In the genomic region with DNA sequence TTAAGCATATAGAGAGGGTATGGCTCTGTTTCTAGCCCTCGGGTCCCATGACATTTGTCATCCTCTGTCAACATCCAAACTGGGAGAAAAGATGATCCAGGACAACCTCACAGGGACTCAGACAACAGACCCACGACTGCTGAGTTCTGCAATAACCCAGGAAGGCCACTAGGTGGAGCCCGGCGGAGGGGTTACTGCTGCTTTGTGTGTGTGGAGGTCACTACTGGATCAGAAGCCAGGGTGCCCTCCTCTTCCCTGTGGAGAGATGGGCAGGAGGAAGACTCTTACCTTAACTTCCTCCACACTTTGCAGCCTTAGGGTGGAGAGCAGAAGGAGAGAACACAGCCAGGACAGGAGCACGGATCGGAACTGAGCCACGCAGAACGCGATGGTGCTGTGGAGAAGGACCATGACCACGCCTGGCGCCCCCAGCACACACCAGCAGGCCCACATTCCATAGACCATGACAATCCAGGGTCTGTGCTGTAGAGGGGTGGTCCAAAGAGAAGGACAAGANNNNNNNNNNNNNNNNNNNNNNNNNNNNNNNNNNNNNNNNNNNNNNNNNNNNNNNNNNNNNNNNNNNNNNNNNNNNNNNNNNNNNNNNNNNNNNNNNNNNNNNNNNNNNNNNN, we compare ENCODE assay signal across 8 mouse cellular contexts. TPM values are rescaled to one million over a fixed set of nuclear protein-coding genes. Genes with fewer than 3 reads are reported as not detected.
DNase-seq lines count a peak whose midpoint lies in the region; ATAC-seq and TF ChIP-seq lines count a peak whose summit lies in the region.

No protein-coding gene starts in this region.

- peak; percentile 74; the same call in 1 of the 2 replicates for ATAC-seq in embryonic facial prominence, embryonic 12.5 days (ENCODE audit: insufficient number of reproducible peaks, insufficient read depth, low FRiP score, low TSS enrichment)
- ATAC-seq in heart, embryonic 12.5 days (ENCODE audit: insufficient number of reproducible peaks, low FRiP score) = 0 out of 2 replicates have a peak, but pooled peaks have one; percentile 36
- ATAC-seq in kidney, postnatal 0 days (replicated peaks; ENCODE audit: low FRiP score, low read depth) = peak; percentile 53
- peak; percentile 74; the same call in 1 of the 2 replicates for ATAC-seq in lung, embryonic 14.5 days (ENCODE audit: insufficient read depth)

- H3K27me3 ChIP-seq in CH12.LX (replicated peaks) = no peaks in the 10 kb centered on the region
- H3K27me3 ChIP-seq in embryonic facial prominence, embryonic 12.5 days = no peaks in the 10 kb centered on the region
- H3K27me3 ChIP-seq in heart, embryonic 12.5 days (replicated peaks) = no peaks in the 10 kb centered on the region
- no peaks in the 10 kb centered on the region for H3K27me3 ChIP-seq in kidney, postnatal 0 days (ENCODE audit: insufficient read depth, low read length)
- H3K27me3 ChIP-seq in lung, embryonic 14.5 days (ENCODE audit: insufficient read depth, low read length) = no peaks in the 10 kb centered on the region

- TF ChIP-seq CTCF in CH12.LX (conservative IDR thresholded peaks at IDR 0.05 in 1 of 2, IDR thresholded peaks at IDR 0.05 in 1 of 2; ENCODE audit: low read depth in 2 of 2, low read length in 2 of 2) = peak; percentile 83 to 90
- peak; percentile 95 for TF ChIP-seq CTCF in kidney, postnatal 0 days (IDR thresholded peaks at IDR 0.05; ENCODE audit: low read depth)
- TF ChIP-seq CTCF in lung, embryonic 14.5 days (IDR thresholded peaks at IDR 0.05; ENCODE audit: low read depth) = peak; percentile 93

- no peaks in the 10 kb centered on the region for H3K36me3 ChIP-seq in CH12.LX (replicated peaks in 1 of 2; ENCODE audit: control insufficient read depth in 1 of 2, insufficient read depth in 1 of 2, low read length in 1 of 2)
- no peaks in the 10 kb centered on the region for H3K36me3 ChIP-seq in embryonic facial prominence, embryonic 12.5 days
- no peaks in the 10 kb centered on the region for H3K36me3 ChIP-seq in heart, embryonic 12.5 days
- H3K36me3 ChIP-seq in kidney, postnatal 0 days (ENCODE audit: insufficient read depth, low read length) = 0 out of 2 replicates have a peak, but pooled peaks cover 3% of the 10 kb centered on the region
- no peaks in the 10 kb centered on the region for H3K36me3 ChIP-seq in lung, embryonic 14.5 days (ENCODE audit: insufficient read depth)

- H3K4me3 ChIP-seq in CH12.LX (replicated peaks in 1 of 3; ENCODE audit: low read depth in 2 of 3, low read length in 2 of 3, poor library complexity in 1 of 3) = no peak overlapping the region
- no peak overlapping the region for H3K4me3 ChIP-seq in embryonic facial prominence, embryonic 12.5 days
- no peak overlapping the region for H3K4me3 ChIP-seq in heart, embryonic 12.5 days
- no peak overlapping the region for H3K4me3 ChIP-seq in kidney, postnatal 0 days (replicated peaks; ENCODE audit: low read depth, low read length)
- no peak overlapping the region for H3K4me3 ChIP-seq in lung, embryonic 14.5 days (ENCODE audit: low read depth, low read length)

- H3K27ac ChIP-seq in CH12.LX (ENCODE audit: insufficient read depth, low read depth) = no peak overlapping the region
- H3K27ac ChIP-seq in embryonic facial prominence, embryonic 12.5 days = no peak overlapping the region
- H3K27ac ChIP-seq in heart, embryonic 12.5 days (ENCODE audit: poor library complexity, severe bottlenecking) = no peak overlapping the region
- no peak overlapping the region for H3K27ac ChIP-seq in kidney, postnatal 0 days
- H3K27ac ChIP-seq in lung, embryonic 14.5 days (ENCODE audit: low read depth) = no peak overlapping the region

- H3K4me2 ChIP-seq in CH12.LX (ENCODE audit: insufficient read depth, low read depth, poor library complexity, severe bottlenecking) = no peak overlapping the region
- no peak overlapping the region for H3K4me2 ChIP-seq in embryonic facial prominence, embryonic 12.5 days (replicated peaks)
- H3K4me2 ChIP-seq in heart, embryonic 12.5 days = no peak overlapping the region
- no peak overlapping the region for H3K4me2 ChIP-seq in kidney, postnatal 0 days (ENCODE audit: low read length)
- no peak overlapping the region for H3K4me2 ChIP-seq in lung, embryonic 14.5 days

- peaks cover 4 to 10% of the 10 kb centered on the region in 2 experiments; a peak in 3 of 4 replicates for H3K4me1 ChIP-seq in CH12.LX (ENCODE audit: control insufficient read depth in 1 of 2, insufficient read depth in 2 of 2)
- H3K4me1 ChIP-seq in embryonic facial prominence, embryonic 12.5 days = no peaks in the 10 kb centered on the region
- H3K4me1 ChIP-seq in heart, embryonic 12.5 days (replicated peaks) = no peaks in the 10 kb centered on the region
- H3K4me1 ChIP-seq in kidney, postnatal 0 days (replicated peaks; ENCODE audit: insufficient read depth, low read length) = no peaks in the 10 kb centered on the region
- H3K4me1 ChIP-seq in lung, embryonic 14.5 days (ENCODE audit: insufficient read depth) = no peaks in the 10 kb centered on the region; the same call in 1 of the 2 replicates

- peak; percentile 58 for DNase-seq in CH12.LX (ENCODE audit: extremely low read depth)
- DNase-seq in adrenal gland, postnatal 36 days = peak; percentile 70 to 77
- peak; percentile 81 for DNase-seq in kidney, postnatal 0 days (ENCODE audit: low spot score)
- peak; percentile 79 for DNase-seq in lung, embryonic 14.5 days
- peak; percentile 36 for DNase-seq in ovary, postnatal 14 days (ENCODE audit: low spot score)
- peak; percentile 78 for DNase-seq in thymus, postnatal 4 days

- peak; percentile 87 for TF ChIP-seq RAD21 in CH12.LX (IDR thresholded peaks at IDR 0.05; ENCODE audit: low read depth, low read length)

- in situ Hi-C loops in CH12.LX (cut with MboI; ENCODE audit: low pct_ligation_motif_present, low pct_unique_long_range_greater_than_20kb, low sequenced_read_pairs) = no loop called here

- WGBS in embryonic facial prominence, embryonic 12.5 days = 49% methylated on average over 11 of the region's 11 CpGs
- WGBS in heart, embryonic 12.5 days = 49% methylated on average over 11 of the region's 11 CpGs
- WGBS in kidney, postnatal 0 days = 55% methylated on average over 11 of the region's 11 CpGs
- WGBS in lung, embryonic 14.5 days = 50% methylated on average over 11 of the region's 11 CpGs

- dilution Hi-C loops in CH12.LX (cut with MboI; ENCODE audit: extremely low pct_ligation_motif_present, extremely low pct_unique_long_range_greater_than_20kb, low sequenced_read_pairs) = no loop called here

- no peak overlapping the region for H3K9ac ChIP-seq in CH12.LX (ENCODE audit: insufficient read depth, low read depth)
- no peak overlapping the region for H3K9ac ChIP-seq in embryonic facial prominence, embryonic 12.5 days
- H3K9ac ChIP-seq in heart, embryonic 12.5 days = no peak overlapping the region
- no peak overlapping the region for H3K9ac ChIP-seq in kidney, postnatal 0 days (ENCODE audit: low read depth, low read length)
- no peak overlapping the region for H3K9ac ChIP-seq in lung, embryonic 14.5 days

- no peak for TF ChIP-seq POLR2A in CH12.LX (IDR thresholded peaks at IDR 0.05; ENCODE audit: low read depth, low read length)

- H3K79me2 ChIP-seq in CH12.LX (replicated peaks; ENCODE audit: control insufficient read depth, extremely low read depth, insufficient read depth, poor library complexity, severe bottlenecking) = no peaks in the 10 kb centered on the region

- no peak for TF ChIP-seq EP300 in CH12.LX (IDR thresholded peaks at IDR 0.05; ENCODE audit: low read length)

- no peaks in the 10 kb centered on the region for H3K9me3 ChIP-seq in CH12.LX (replicated peaks; ENCODE audit: low read length)
- H3K9me3 ChIP-seq in embryonic facial prominence, embryonic 12.5 days = no peaks in the 10 kb centered on the region
- H3K9me3 ChIP-seq in heart, embryonic 12.5 days (replicated peaks) = 0 out of 2 replicates have a peak, but pooled peaks cover 2% of the 10 kb centered on the region
- H3K9me3 ChIP-seq in kidney, postnatal 0 days (replicated peaks; ENCODE audit: low read length) = no peaks in the 10 kb centered on the region
- no peaks in the 10 kb centered on the region for H3K9me3 ChIP-seq in lung, embryonic 14.5 days (ENCODE audit: low read depth, low read length)

TF ChIP-seq in CH12.LX, 34 proteins besides CTCF, POLR2A, EP300 and RAD21:
- peak; percentile 24; the same call in 1 of the 2 replicates for TF ChIP-seq IRF4 (IDR thresholded peaks at IDR 0.05; ENCODE audit: low read depth, low read length)
- TF ChIP-seq JUND (conservative IDR thresholded peaks at IDR 0.05; ENCODE audit: low read depth, low read length) = no peak
- 0 out of 2 replicates have a peak, but pooled peaks have one; percentile 27 for TF ChIP-seq MAZ (IDR thresholded peaks at IDR 0.05; ENCODE audit: low read depth, low read length)
- TF ChIP-seq BHLHE40 (IDR thresholded peaks at IDR 0.05; ENCODE audit: low read depth, low read length) = no peak
- TF ChIP-seq NRF1 (IDR thresholded peaks at IDR 0.05; ENCODE audit: low read depth, low read length) = no peak
- peak; percentile 93 for TF ChIP-seq SMC3 (IDR thresholded peaks at IDR 0.05; ENCODE audit: low read depth, low read length)
- TF ChIP-seq TBP (conservative IDR thresholded peaks at IDR 0.05; ENCODE audit: low read depth, low read length) = no peak
- TF ChIP-seq E2F4 (IDR thresholded peaks at IDR 0.05; ENCODE audit: insufficient replicate concordance, low read depth, low read length) = no peak
- TF ChIP-seq NELFE (IDR thresholded peaks at IDR 0.05; ENCODE audit: low read depth, low read length) = 0 out of 2 replicates have a peak, but pooled peaks have one; percentile 27
- no peak for TF ChIP-seq PAX5 (IDR thresholded peaks at IDR 0.05; ENCODE audit: low read length)
- TF ChIP-seq ZMIZ1 (IDR thresholded peaks at IDR 0.05; ENCODE audit: low read depth, low read length) = no peak
- TF ChIP-seq KAT2A (IDR thresholded peaks at IDR 0.05; ENCODE audit: insufficient replicate concordance, low read length) = no peak
- peak; percentile 51 for TF ChIP-seq ZC3H11A (IDR thresholded peaks at IDR 0.05; ENCODE audit: low read depth, low read length)
- TF ChIP-seq USF2 (conservative IDR thresholded peaks at IDR 0.05; ENCODE audit: low read depth, low read length) = no peak
- TF ChIP-seq MAX (IDR thresholded peaks at IDR 0.05; ENCODE audit: low read length) = no peak
TF ChIP-seq in CH12.LX: peak in this region for 5.

RNA-seq across cellular contexts. Expression of a gene that starts 43.9 kb away (rescaled TPM):
- total RNA-seq in CH12.LX (2012; rRNA removed) (0.21 and 0.29 TPM in 2 replicates), CH12.LX (2014; rRNA removed) (1.1 and 1.4 TPM in 2 replicates)
- polyA plus RNA-seq in CH12.LX (2012; ENCODE audit: insufficient read length, low read depth) = 1.2 and 1.8 TPM in 2 replicates
- total RNA-seq in adrenal gland, postnatal 36 days (2021) = 1 to 10 TPM; 2.9 to 8.5 TPM
- polyA plus RNA-seq in embryonic facial prominence, embryonic 12.5 days (2016; fragmentation: Nextera tagmentation; extraction: Ambion mirVana) = 8.9 and 10.4 TPM in 2 replicates
- 6.7 and 10.2 TPM in 2 replicates for polyA plus RNA-seq in heart, embryonic 12.5 days (2016; fragmentation: Nextera tagmentation; extraction: Ambion mirVana)
- 11.9 and 13.5 TPM in 2 replicates for polyA plus RNA-seq in kidney, postnatal 0 days (2015; fragmentation: Nextera tagmentation; extraction: Ambion mirVana)
- polyA plus RNA-seq in lung, embryonic 14.5 days (2014; fragmentation: Nextera tagmentation; extraction: Ambion mirVana) = 12.8 and 12.9 TPM in 2 replicates
